Mouse (Mus musculus): ENCODE measurements around the gene Ache.

Gene Ache

GRCm38 (mm10) chr5:137333512-137334174, 46.3 kb downstream of the Ache start, which contains the start of gene Slc12a9:
Gene Slc12a9 (minus strand): TSS chr5:137333597.
- DNase-seq (ENCODE audit: low spot score in 2 of 2), result peak; percentile 92 to 94

- DNase-seq (ENCODE audit: low spot score in 2 of 2), result no peak
Measured at GRCm38 (mm10) chr5:137334317-137334716, 47.0 kb downstream of the Ache start.

- DNase-seq (ENCODE audit: low spot score in 2 of 2), result no peak
Measured at GRCm38 (mm10) chr5:137335066-137335465, 47.7 kb downstream of the Ache start.

- DNase-seq (ENCODE audit: low spot score in 2 of 2), result no peak
Measured at GRCm38 (mm10) chr5:137337190-137337589, 49.9 kb downstream of the Ache start.

GRCm38 (mm10) chr5:137338256-137338655, 50.9 kb downstream of the Ache start:
- DNase-seq (ENCODE audit: low spot score in 2 of 2), result peak; percentile 84 to 89

- no peak for DNase-seq (ENCODE audit: low spot score in 2 of 2)
Measured at GRCm38 (mm10) chr5:137338663-137339289, 51.5 kb downstream of the Ache start.

- DNase-seq (ENCODE audit: low spot score in 2 of 2), result peak; percentile 38 to 43
Measured at GRCm38 (mm10) chr5:137339290-137339979, 52.1 kb downstream of the Ache start.

- peak in 1 of 2 experiments; percentile 38 for DNase-seq (ENCODE audit: low spot score in 2 of 2)
Measured at GRCm38 (mm10) chr5:137340222-137340621, 52.9 kb downstream of the Ache start.

GRCm38 (mm10) chr5:137342407-137343012, 55.2 kb downstream of the Ache start:
- DNase-seq (ENCODE audit: low spot score in 2 of 2), result no peak

GRCm38 (mm10) chr5:137343412-137343811, 56.1 kb downstream of the Ache start:
- DNase-seq (ENCODE audit: low spot score in 2 of 2), result no peak

- no peak for DNase-seq (ENCODE audit: low spot score in 2 of 2)
Measured at GRCm38 (mm10) chr5:137343869-137344268, 56.5 kb downstream of the Ache start.
